Comparison of ENCODE assay signal across 11 mouse cellular contexts in genomic region chr9:55918579-55918978, GRCm38 (mm10). TPM values are rescaled to one million over a fixed set of nuclear protein-coding genes. Genes with fewer than 3 reads are reported as not detected.
A peak's percentile ranks its signal among the peaks of the same experiment; 100 is the strongest.
DNase-seq lines count a peak whose midpoint lies in the region; ATAC-seq and TF ChIP-seq lines count a peak whose summit lies in the region.
"Had no signal": no experiment of that assay in that cellular context is flagged by ENCODE, and none has a peak within 500 bp of the region (broad histone marks: within the 10 kb centered on the region; RNA-seq: fewer than 3 reads in every experiment).

No protein-coding gene starts in this region.

- no peak overlapping the region for H3K4me2 ChIP-seq in embryonic facial prominence, embryonic 14.5 days (ENCODE audit: low read depth, low read length)

- H3K27me3 ChIP-seq in E14TG2a.4 (ENCODE audit: insufficient read depth, low read length) = no peaks in the 10 kb centered on the region
- no peaks in the 10 kb centered on the region for H3K27me3 ChIP-seq in embryonic facial prominence, embryonic 14.5 days (replicated peaks; ENCODE audit: control insufficient read depth, insufficient read depth, low read length)

- H3K4me1 ChIP-seq in E14TG2a.4 (replicated peaks; ENCODE audit: low read depth, low read length) = no peaks in the 10 kb centered on the region
- H3K4me1 ChIP-seq in embryonic facial prominence, embryonic 14.5 days (ENCODE audit: control insufficient read depth, insufficient read depth, low read length) = no peaks in the 10 kb centered on the region
- H3K4me1 ChIP-seq: heart, embryonic 10.5 days had no signal

- H3K36me3 ChIP-seq in E14TG2a.4 (ENCODE audit: insufficient read depth, low read length) = no peaks in the 10 kb centered on the region
- H3K36me3 ChIP-seq in embryonic facial prominence, embryonic 14.5 days (ENCODE audit: control insufficient read depth, insufficient read depth, low read length) = 0 out of 2 replicates have a peak, but pooled peaks cover 2% of the 10 kb centered on the region
- H3K36me3 ChIP-seq: heart, embryonic 10.5 days had no signal

- 63% methylated on average over 3 of the region's 3 CpGs for WGBS in embryonic facial prominence, embryonic 14.5 days

- H3K27ac ChIP-seq in embryonic facial prominence, embryonic 14.5 days (replicated peaks; ENCODE audit: low read depth, low read length) = no peak overlapping the region
- H3K27ac ChIP-seq: heart, embryonic 10.5 days had no signal

- no peak overlapping the region for H3K9ac ChIP-seq in embryonic facial prominence, embryonic 14.5 days (ENCODE audit: low read depth, low read length)

- no peak for ATAC-seq in embryonic facial prominence, embryonic 14.5 days (ENCODE audit: low read depth)

- no peaks in the 10 kb centered on the region for H3K9me3 ChIP-seq in E14TG2a.4 (ENCODE audit: low read length)
- no peaks in the 10 kb centered on the region for H3K9me3 ChIP-seq in embryonic facial prominence, embryonic 14.5 days (ENCODE audit: control insufficient read depth, low read length)
- H3K9me3 ChIP-seq: heart, embryonic 10.5 days had no signal

- no peak overlapping the region for H3K4me3 ChIP-seq in E14TG2a.4 (replicated peaks; ENCODE audit: low read length)
- no peak overlapping the region for H3K4me3 ChIP-seq in embryonic facial prominence, embryonic 14.5 days (ENCODE audit: low read depth, low read length)
- H3K4me3 ChIP-seq: heart, embryonic 10.5 days had no signal

- peak; percentile 63 for DNase-seq in cerebellum, adult 9-10 months
- no peak for DNase-seq in cerebellum, postnatal 25 days
- peak; percentile 55 for DNase-seq in layer of hippocampus, adult 9-10 months (ENCODE audit: low spot score)
- no peak for DNase-seq in layer of hippocampus, postnatal 10 days (ENCODE audit: low spot score in 2 of 2)
- peak; percentile 59 for DNase-seq in embryonic facial prominence, embryonic 14.5 days (ENCODE audit: low spot score)
- no peak for DNase-seq in right cerebral cortex, postnatal 25 days
- no peak for DNase-seq in adrenal gland, adult 8-10 months
- DNase-seq: cerebellum, adult 18-20 months; layer of hippocampus, postnatal 36 days had no signal

- TF ChIP-seq CTCF in E14TG2a.4 (conservative IDR thresholded peaks at IDR 0.05; ENCODE audit: low read length) = peak; percentile 47

RNA-seq across cellular contexts. Expression of gene Scaper, which starts 19.3 kb away (rescaled TPM):
- total RNA-seq in layer of hippocampus, postnatal 10 days (2021) = 10 to 100 TPM; 41.5 to 42.3 TPM
- 12.2 and 14.4 TPM in 2 replicates for polyA plus RNA-seq in embryonic facial prominence, embryonic 14.5 days (2014; fragmentation: Nextera tagmentation; extraction: Ambion mirVana)
- 10 to 100 TPM; 11.4 to 20.1 (median 14.3) TPM for total RNA-seq in adrenal gland, adult 8-10 months (2022)

Comparison
In these comparisons a context has a peak if more than half of its experiments do, and no peak if none do; other contexts are left out.
1. DNase-seq: peak in cerebellum, adult 9-10 months (single experiment), layer of hippocampus, adult 9-10 months (single experiment) and embryonic facial prominence, embryonic 14.5 days (single experiment); none in cerebellum, postnatal 25 days (0 of 2), layer of hippocampus, postnatal 10 days (0 of 2), right cerebral cortex, postnatal 25 days (single experiment) and adrenal gland, adult 8-10 months (single experiment).